Mouse (Mus musculus): ENCODE data around the gene Gm5142.

The Gm5142 gene

GRCm38 (mm10) chr14:59178649-59179048, at the start of gene Gm5142:
Gm5142 (minus strand) TSS chr14:59178749.
- DNase-seq (ENCODE audit: low spot score) = no peak

- no peak for DNase-seq (ENCODE audit: low spot score)
These were observed 47.7 kb upstream of the Gm5142 start for GRCm38 (mm10) chr14:59226240-59226639.

- DNase-seq (ENCODE audit: low spot score) = no peak
These were observed 40.7 kb upstream of the Gm5142 start for GRCm38 (mm10) chr14:59219241-59219640.

GRCm38 (mm10) chr14:59209816-59210215, 31.3 kb upstream of the Gm5142 start:
- DNase-seq (ENCODE audit: low spot score) = no peak

GRCm38 (mm10) chr14:59209003-59209402, 30.5 kb upstream of the Gm5142 start:
- DNase-seq (ENCODE audit: low spot score) = no peak

GRCm38 (mm10) chr14:59205976-59206583, 27.5 kb upstream of the Gm5142 start:
- no peak for DNase-seq (ENCODE audit: low spot score)

GRCm38 (mm10) chr14:59205461-59205860, 26.9 kb upstream of the Gm5142 start:
- no peak for DNase-seq (ENCODE audit: low spot score)

- DNase-seq (ENCODE audit: low spot score) = no peak
These were observed 23.2 kb upstream of the Gm5142 start for GRCm38 (mm10) chr14:59201604-59202215.

- peak; percentile 90 for DNase-seq (ENCODE audit: low spot score)
These were observed 22.4 kb upstream of the Gm5142 start, which contains the start of gene Rcbtb1 for GRCm38 (mm10) chr14:59200711-59201603. Rcbtb1 (plus strand) TSS chr14:59201209.

- no peak for DNase-seq (ENCODE audit: low spot score)
These were observed 7.6 kb upstream of the Gm5142 start for GRCm38 (mm10) chr14:59186121-59186520.

GRCm38 (mm10) chr14:59185514-59185913, 7.0 kb upstream of the Gm5142 start:
- DNase-seq (ENCODE audit: low spot score) = no peak

- no peak for DNase-seq (ENCODE audit: low spot score)
These were observed 4.2 kb upstream of the Gm5142 start for GRCm38 (mm10) chr14:59182732-59183131.

- no peak for DNase-seq (ENCODE audit: low spot score)
These were observed 21.4 kb downstream of the Gm5142 start for GRCm38 (mm10) chr14:59157016-59157698.

- no peak for DNase-seq (ENCODE audit: low spot score)
These were observed 23.0 kb downstream of the Gm5142 start for GRCm38 (mm10) chr14:59155589-59155988.

GRCm38 (mm10) chr14:59142793-59143192, 35.8 kb downstream of the Gm5142 start, which contains the start of gene 1700129C05Rik:
1700129C05Rik (minus strand) TSS chr14:59142893.
- no peak for DNase-seq (ENCODE audit: low spot score)

- no peak for DNase-seq (ENCODE audit: low spot score)
These were observed 64.3 kb downstream of the Gm5142 start for GRCm38 (mm10) chr14:59114281-59114680.
